10 mouse cellular contexts compared by ENCODE assay signal in the genomic region with DNA sequence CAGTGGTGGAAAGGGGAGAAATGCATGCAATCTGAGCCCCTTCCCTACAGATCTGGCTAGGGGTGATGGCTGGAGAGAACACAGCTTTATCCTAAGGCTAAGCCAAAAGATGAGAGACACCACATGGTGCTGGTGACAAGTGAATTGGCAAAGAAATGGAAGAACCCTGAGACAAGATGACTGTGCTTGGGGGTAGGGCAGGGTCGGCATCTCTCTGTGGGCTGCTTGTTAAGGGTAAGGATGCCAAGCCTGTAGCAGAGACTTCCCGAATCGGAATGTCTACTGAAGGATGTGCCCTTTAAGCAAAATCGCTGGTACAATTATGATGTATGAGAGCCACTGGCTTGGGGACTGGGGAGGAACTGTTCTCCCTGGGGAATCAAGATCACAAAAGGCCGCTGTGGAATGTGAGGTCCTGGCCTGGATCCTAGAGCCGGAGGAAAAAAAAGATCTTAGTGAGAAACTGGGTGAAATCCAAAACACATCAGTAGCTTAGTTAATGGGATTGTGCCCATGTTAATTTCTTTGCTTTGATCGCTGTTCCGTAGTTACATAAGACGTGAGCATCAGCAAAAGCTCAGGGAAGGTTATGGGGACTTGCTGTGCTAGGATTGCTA. TPM values are rescaled to one million over a fixed set of nuclear protein-coding genes. Genes with fewer than 3 reads are reported as not detected.
DNase-seq lines count a peak whose midpoint lies in the region; ATAC-seq and TF ChIP-seq lines count a peak whose summit lies in the region.
"Had no signal": no experiment of that assay in that cellular context is flagged by ENCODE, and none has a peak within 500 bp of the region (broad histone marks: within the 10 kb centered on the region; RNA-seq: fewer than 3 reads in every experiment).

No protein-coding gene starts in this region.

- H3K4me3 ChIP-seq in heart, adult 2 months, result no peak overlapping the region
- H3K4me3 ChIP-seq in lung, embryonic 15.5 days, result no peak overlapping the region
- no peak overlapping the region for H3K4me3 ChIP-seq in small intestine, adult 2 months (ENCODE audit: low read depth, low read length)
- H3K4me3 ChIP-seq: limb, embryonic 12.5 days had no signal

- TF ChIP-seq CTCF in brain, embryonic 14.5 days (IDR thresholded peaks at IDR 0.05; ENCODE audit: borderline replicate concordance, extremely low read depth, insufficient read depth, insufficient read length), result no peak
- no peak for TF ChIP-seq CTCF in heart, adult 2 months (IDR thresholded peaks at IDR 0.05)
- no peak for TF ChIP-seq CTCF in small intestine, adult 2 months (IDR thresholded peaks at IDR 0.05; ENCODE audit: extremely low read depth, insufficient read length, insufficient replicate concordance, low read depth, low read length)

- peak; percentile 85 for ATAC-seq in lung, embryonic 15.5 days (ENCODE audit: borderline replicate concordance, extremely low read depth, low FRiP score, low TSS enrichment)

- peak; percentile 23; the same call in 1 of the 2 replicates for TF ChIP-seq EP300 in heart, adult 2 months (IDR thresholded peaks at IDR 0.05; ENCODE audit: insufficient read depth, low read depth, low read length)

- H3K9ac ChIP-seq in heart, adult 2 months (ENCODE audit: low read depth, low read length), result no peak overlapping the region
- H3K9ac ChIP-seq in lung, embryonic 15.5 days, result no peak overlapping the region
- H3K9ac ChIP-seq: limb, embryonic 12.5 days had no signal

- H3K4me2 ChIP-seq in lung, embryonic 15.5 days, result 0 out of 2 replicates have a peak overlapping the region, but pooled peaks have one; percentile 3
- H3K4me2 ChIP-seq: limb, embryonic 12.5 days had no signal

- peak overlapping the region; percentile 91 for H3K27ac ChIP-seq in heart, adult 2 months
- H3K27ac ChIP-seq in lung, embryonic 15.5 days, result peak overlapping the region; percentile 87
- peak overlapping the region; percentile 13 for H3K27ac ChIP-seq in small intestine, adult 2 months (ENCODE audit: insufficient read depth, low read depth, low read length)
- H3K27ac ChIP-seq: limb, embryonic 12.5 days had no signal

- H3K27me3 ChIP-seq in heart, adult 2 months (ENCODE audit: control insufficient read depth, insufficient read depth, low read length), result no peaks in the 10 kb centered on the region
- H3K27me3 ChIP-seq in lung, embryonic 15.5 days, result no peaks in the 10 kb centered on the region
- no peaks in the 10 kb centered on the region for H3K27me3 ChIP-seq in small intestine, adult 2 months (ENCODE audit: control insufficient read depth, insufficient read depth, low read length)
- H3K27me3 ChIP-seq: limb, embryonic 12.5 days had no signal

- H3K9me3 ChIP-seq in lung, embryonic 15.5 days, result peaks cover 3% of the 10 kb centered on the region; the same call in 1 of the 2 replicates

- 0 out of 2 replicates have a peak, but pooled peaks cover 1% of the 10 kb centered on the region for H3K36me3 ChIP-seq in heart, adult 2 months (ENCODE audit: control insufficient read depth, insufficient read depth, low read length)
- no peaks in the 10 kb centered on the region for H3K36me3 ChIP-seq in lung, embryonic 15.5 days
- no peaks in the 10 kb centered on the region for H3K36me3 ChIP-seq in small intestine, adult 2 months (ENCODE audit: control insufficient read depth, insufficient read depth, low read length)
- H3K36me3 ChIP-seq: limb, embryonic 12.5 days had no signal

- intact Hi-C loops in heart, adult 2 months (cut with DNase I), result no loop called here

- 16% methylated on average over 9 of the region's 9 CpGs for WGBS in heart, adult 2 months
- WGBS in lung, embryonic 15.5 days, result 24% methylated on average over 9 of the region's 9 CpGs
- 56% methylated on average over 9 of the region's 9 CpGs for WGBS in small intestine, adult 2 months

- H3K4me1 ChIP-seq in heart, adult 2 months (ENCODE audit: control insufficient read depth, insufficient read depth, low read length), result peaks cover 15% of the 10 kb centered on the region
- H3K4me1 ChIP-seq in lung, embryonic 15.5 days, result peaks cover 30% of the 10 kb centered on the region
- H3K4me1 ChIP-seq in small intestine, adult 2 months (ENCODE audit: control insufficient read depth, insufficient read depth, insufficient read length, low read length), result no peaks in the 10 kb centered on the region
- H3K4me1 ChIP-seq: limb, embryonic 12.5 days had no signal

- DNase-seq in adrenal gland, postnatal 10 days, result peak; percentile 26
- DNase-seq in adrenal gland, adult 8-10 months, result no peak
- DNase-seq in brain, embryonic 14.5 days (ENCODE audit: low read depth), result peak; percentile 95
- DNase-seq in heart, adult 2 months, result peak; percentile 52 to 65
- DNase-seq in kidney, adult 8-10 months, result peak; percentile 38 to 51
- no peak for DNase-seq in thymus, postnatal 10 days (ENCODE audit: low spot score in 2 of 2)

- no peak for TF ChIP-seq POLR2A in brain, embryonic 14.5 days (IDR thresholded peaks at IDR 0.05; ENCODE audit: borderline replicate concordance, extremely low read depth, insufficient read depth, insufficient read length, poor library complexity, severe bottlenecking)
- TF ChIP-seq POLR2A in heart, adult 2 months (IDR thresholded peaks at IDR 0.05; ENCODE audit: insufficient read depth, low read depth, low read length), result no peak
- no peak for TF ChIP-seq POLR2A in small intestine, adult 2 months (IDR thresholded peaks at IDR 0.05; ENCODE audit: low read depth, low read length)

- H3K79me2 ChIP-seq in heart, adult 2 months (replicated peaks; ENCODE audit: control insufficient read depth, insufficient read depth, low read length), result no peaks in the 10 kb centered on the region

RNA-seq across cellular contexts. Expression of a gene that starts 35.8 kb away (rescaled TPM):
- total RNA-seq in adrenal gland, postnatal 10 days (2021), result under 1 TPM in 1 of 2 experiments, not detected in 1; 0.45 TPM
- not detected for total RNA-seq in adrenal gland, adult 8-10 months (2022)
- 0.51 and 0.54 TPM in 2 replicates for polyA plus RNA-seq in brain, embryonic 14.5 days (2012; rRNA removed)
- not detected for total RNA-seq in heart, adult 2 months (2021)
- polyA plus RNA-seq in heart, adult 2 months (2012; rRNA removed), result not detected in 2 replicates
- not detected in 2 replicates for polyA plus RNA-seq in lung, embryonic 15.5 days (2015; fragmentation: Nextera tagmentation; extraction: Ambion mirVana)
- 0.04 TPM in 1 of 2 replicates, not detected in the other for polyA plus RNA-seq in small intestine, adult 2 months (2012; rRNA removed)
- polyA plus RNA-seq: limb, embryonic 12.5 days; stomach, embryonic 14.5 days had no signal

Comparison
In these comparisons a context has a peak if more than half of its experiments do, and no peak if none do; other contexts are left out.
1. DNase-seq: peak in adrenal gland, postnatal 10 days (single experiment), brain, embryonic 14.5 days (single experiment), heart, adult 2 months (2 of 2) and kidney, adult 8-10 months (2 of 2); none in adrenal gland, adult 8-10 months (single experiment) and thymus, postnatal 10 days (0 of 2).
2. H3K27ac ChIP-seq: peak in every context shown above with its lines; median percentile 91 in heart, adult 2 months; 87 in lung, embryonic 15.5 days; 13 in small intestine, adult 2 months.